In the genomic region with DNA sequence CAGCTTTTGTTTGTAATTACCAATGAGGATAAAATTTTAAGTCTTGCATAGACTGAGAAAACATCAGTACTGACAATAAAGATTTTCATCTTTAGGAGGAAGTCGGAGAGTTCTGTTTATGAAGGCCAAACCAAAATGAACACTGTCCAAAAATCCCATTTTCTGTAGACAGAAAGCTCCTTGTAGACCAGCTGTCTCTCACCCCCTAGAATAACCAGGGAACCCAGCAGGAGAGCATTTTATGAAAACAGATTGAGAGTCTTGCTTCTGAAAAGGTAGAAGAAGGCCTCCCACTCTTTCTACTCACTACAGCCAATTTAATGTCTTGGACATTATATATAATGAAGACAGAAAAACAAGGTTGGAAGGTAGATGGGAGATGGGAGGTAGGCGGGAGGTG, we compare ENCODE assay signal across 18 mouse cellular contexts.
"Had no signal": no experiment of that assay in that cellular context is flagged by ENCODE, and none has a peak within 500 bp of the region (broad histone marks: within the 10 kb centered on the region; RNA-seq: fewer than 3 reads in every experiment).

No protein-coding gene starts in this region.

- H3K27ac ChIP-seq: liver, embryonic 15.5 days; midbrain, embryonic 10.5 days; midbrain, embryonic 13.5 days; neural tube, embryonic 13.5 days; neural tube, embryonic 15.5 days had no signal

- H3K4me3 ChIP-seq: liver, embryonic 15.5 days; midbrain, embryonic 10.5 days; midbrain, embryonic 13.5 days; myocyte; neural tube, embryonic 13.5 days; neural tube, embryonic 15.5 days had no signal

- DNase-seq: liver, postnatal 0 days; lung, embryonic 14.5 days; lung, postnatal 10 days; lung, postnatal 4 days; retina, postnatal 1 day; right cerebral cortex, adult 18-20 months; right cerebral cortex, postnatal 25 days; right cerebral cortex, postnatal 4 days; spleen, adult 18-20 months; thymus, adult 2 months; thymus, postnatal 25 days; thymus, postnatal 4 days had no signal
